Mouse (Mus musculus) C2C12 (cell line): Measurements from ENCODE around the gene Susd6. TPM values are rescaled to one million over a fixed set of nuclear protein-coding genes. Genes with fewer than 3 reads are reported as not detected.
"Not testable (repeated sequence)": the region's sequence is repeated elsewhere in the genome, so short reads cannot be mapped to it uniquely, and the experiment has no call there.

Source experiments
- H3K27me3 ChIP-seq: one replicate; pipeline ENCODE4 v1.6.1; 2011; ENCODE audit not compliant: control insufficient read depth, insufficient read depth, insufficient read length
- H3K36me3 ChIP-seq: one replicate; pipeline ENCODE4 v1.6.1; 2011; ENCODE audit not compliant: control insufficient read depth, insufficient read depth
- H3K4me3 ChIP-seq: one replicate; pipeline ENCODE4 v1.5.1; 2011; ENCODE audit warnings: mild to moderate bottlenecking, control low read depth; ENCODE audit not compliant: poor library complexity, insufficient read depth, severe bottlenecking
- H3K79me2 ChIP-seq: one replicate; pipeline ENCODE4 v1.6.1; 2011; ENCODE audit not compliant: control insufficient read depth, insufficient read depth
- H3K79me3 ChIP-seq: one replicate; pipeline ENCODE4 v1.6.1; 2011; ENCODE audit warnings: low read depth, control low read depth
- H3ac ChIP-seq: one replicate; pipeline ENCODE3; 2011; ENCODE audit warnings: low read depth; ENCODE audit not compliant: control insufficient read depth, insufficient read length
- CEBPB ChIP-seq: IDR thresholded peaks from one replicate; pipeline ENCODE4 v1.6.1; 2011; ENCODE audit warnings: low read depth, mild to moderate bottlenecking, control low read depth, moderate library complexity
- CTCF ChIP-seq: IDR thresholded peaks from one replicate; pipeline ENCODE4 v1.5.1; 2011; ENCODE audit not compliant: control insufficient read depth, insufficient read depth, insufficient read length
- FOSL1 ChIP-seq: IDR thresholded peaks from one replicate; pipeline ENCODE4 v1.8.0; 2011; ENCODE audit warnings: mild to moderate bottlenecking, low read length; ENCODE audit not compliant: poor library complexity, insufficient read depth, severe bottlenecking
- MAX ChIP-seq: IDR thresholded peaks from one replicate; pipeline ENCODE4 v1.6.1; 2011; ENCODE audit warnings: mild to moderate bottlenecking, control low read depth
- MYOD1 ChIP-seq: IDR thresholded peaks from one replicate; pipeline ENCODE4 v1.6.1; 2011; ENCODE audit warnings: low read depth; ENCODE audit not compliant: control insufficient read depth, insufficient read length
- MYOG ChIP-seq: IDR thresholded peaks from one replicate; pipeline ENCODE4 v1.6.1; 2011; ENCODE audit not compliant: control insufficient read depth, insufficient read length; ENCODE audit errors: extremely low read depth
- USF1 ChIP-seq: IDR thresholded peaks from one replicate; pipeline ENCODE4 v1.6.1; 2011; ENCODE audit warnings: low read depth, mild to moderate bottlenecking, control low read depth, moderate library complexity
- polyA plus RNA-seq: library from polyadenylated mRNA; unstranded; fragments of >200 nt; fragmentation: generic; extraction: Trizol; gene quantifications from one replicate; pipeline ENCODE4 v1.2.1, GENCODE M21; 2012; ENCODE audit warnings: missing spikeins

Susd6 gene
- polyA plus RNA-seq, 1 experiment = 20.9 TPM

GRCm38 (mm10) chr12:80787604-80788003, 2.7 kb upstream of the Susd6 start:
- H3ac ChIP-seq = no peak overlapping the region
- TF ChIP-seq USF1 = no peak
- peaks cover 17% of the 10 kb centered on the region for H3K79me3 ChIP-seq
- H3K36me3 ChIP-seq = no peaks in the 10 kb centered on the region
- H3K27me3 ChIP-seq = no peaks in the 10 kb centered on the region
- H3K4me3 ChIP-seq = no peak overlapping the region
- H3K79me2 ChIP-seq = peaks cover 22% of the 10 kb centered on the region

GRCm38 (mm10) chr12:80788188-80788587, 2.1 kb upstream of the Susd6 start:
- H3ac ChIP-seq = no peak overlapping the region
- peaks cover 3% of the 10 kb centered on the region for H3K36me3 ChIP-seq
- H3K79me2 ChIP-seq = peaks cover 27% of the 10 kb centered on the region
- no peak overlapping the region for H3K4me3 ChIP-seq
- no peaks in the 10 kb centered on the region for H3K27me3 ChIP-seq
- no peak for TF ChIP-seq MYOD1
- TF ChIP-seq USF1 = no peak
- no peak for TF ChIP-seq MYOG
- no peak for TF ChIP-seq CEBPB
- no peak for TF ChIP-seq CTCF
- no peak for TF ChIP-seq MAX
- TF ChIP-seq FOSL1 = no peak
- peaks cover 23% of the 10 kb centered on the region for H3K79me3 ChIP-seq

- Histone ChIP-seq H3K36me3 (peaks cover 10% of the 10 kb centered on the region), H3K79me2 (peaks cover 38% of the 10 kb centered on the region), H3K79me3 (peaks cover 33% of the 10 kb centered on the region)
- not testable (repeated sequence) for H3K27me3 ChIP-seq, H3ac ChIP-seq, H3K4me3 ChIP-seq
Observed at GRCm38 (mm10) chr12:80789276-80789675, 1.0 kb upstream of the Susd6 start.

- peaks cover 55% of the 10 kb centered on the region for H3K79me2 ChIP-seq
- H3K79me3 ChIP-seq = peaks cover 50% of the 10 kb centered on the region
- peaks cover 10% of the 10 kb centered on the region for H3K36me3 ChIP-seq
- H3K4me3 ChIP-seq = peak overlapping the region; percentile 68
- peak overlapping the region; percentile 77 for H3ac ChIP-seq
- no peaks in the 10 kb centered on the region for H3K27me3 ChIP-seq
- no peak for TF ChIP-seq MYOG
- TF ChIP-seq CTCF = peak; percentile 23
Observed at GRCm38 (mm10) chr12:80790700-80791570, 625 bp downstream of the Susd6 start.

GRCm38 (mm10) chr12:80791571-80792444, 1.5 kb downstream of the Susd6 start:
- Histone ChIP-seq H3K4me3 (peak overlapping the region; percentile 68), H3K79me2 (peaks cover 64% of the 10 kb centered on the region), H3K36me3 (peaks cover 10% of the 10 kb centered on the region), H3K79me3 (peaks cover 57% of the 10 kb centered on the region), H3K27me3 (no peaks in the 10 kb centered on the region), H3ac (peak overlapping the region; percentile 77)
- TF ChIP-seq MAX (peak; percentile 29), FOSL1 (no peak), CEBPB (peak; percentile 78)

GRCm38 (mm10) chr12:80792867-80793266, 2.6 kb downstream of the Susd6 start:
- H3K36me3 ChIP-seq = peaks cover 10% of the 10 kb centered on the region
- TF ChIP-seq USF1 = no peak
- TF ChIP-seq MYOG = no peak
- no peak for TF ChIP-seq MYOD1
- no peak for TF ChIP-seq FOSL1
- no peak for TF ChIP-seq MAX
- no peak for TF ChIP-seq CTCF
- TF ChIP-seq CEBPB = no peak
- H3ac ChIP-seq = no peak overlapping the region
- H3K79me3 ChIP-seq = peaks cover 66% of the 10 kb centered on the region
- H3K79me2 ChIP-seq = peaks cover 74% of the 10 kb centered on the region
- H3K27me3 ChIP-seq = no peaks in the 10 kb centered on the region
- H3K4me3 ChIP-seq = no peak overlapping the region
